Mouse (Mus musculus): ENCODE results near the gene Bcas1.

DNA sequence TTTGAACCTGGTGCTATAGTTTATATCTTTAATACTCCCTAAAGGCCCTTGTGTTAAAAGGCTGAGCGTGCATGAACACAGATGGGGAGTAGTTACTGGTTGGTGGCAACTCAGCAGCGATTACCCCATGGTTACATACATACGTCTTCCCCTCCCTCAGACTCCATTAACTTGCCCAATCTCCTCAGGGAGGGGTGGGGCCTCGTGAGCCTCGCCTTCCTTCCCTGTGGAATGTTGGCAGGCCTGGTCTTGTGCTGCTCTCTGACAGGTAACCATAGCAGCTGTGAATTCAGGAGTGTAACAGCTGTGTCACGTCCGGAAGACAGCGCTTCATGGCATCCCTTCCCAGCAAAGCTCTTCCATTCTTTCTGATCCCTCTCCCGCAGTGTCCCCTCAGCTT is 118.7 kb downstream of the Bcas1 start:
- TF ChIP-seq MYOG (IDR thresholded peaks at IDR 0.05; ENCODE audit: control insufficient read depth, extremely low read depth, insufficient read length) (no peak), CTCF (IDR thresholded peaks at IDR 0.05; ENCODE audit: control insufficient read depth, insufficient read depth, insufficient read length) (no peak), USF1 (IDR thresholded peaks at IDR 0.05; ENCODE audit: low read depth) (no peak), MYOD1 (IDR thresholded peaks at IDR 0.05; ENCODE audit: control insufficient read depth, insufficient read length, low read depth) (no peak), CEBPB (IDR thresholded peaks at IDR 0.05; ENCODE audit: low read depth) (no peak), FOSL1 (IDR thresholded peaks at IDR 0.05; ENCODE audit: insufficient read depth, low read length, poor library complexity, severe bottlenecking) (no peak), MAX (IDR thresholded peaks at IDR 0.05) (no peak)

Measured in C2C12 (cell line).